Mouse (Mus musculus) CH12.LX (cell line): ENCODE measurements at regions not wholly inside any gene's neighbourhood (a gene's known extent, or its start where the extent isn't known, plus 50 kb on each side); places are given as distances from the start of the nearest gene placed in this dataset.

Experiments
- CTCF ChIP-seq, 2 experiments: IDR thresholded peaks in 1 of 2; conservative IDR thresholded peaks in 1 of 2; 2 replicates each; pipeline ENCODE4 v1.5.1; 2011 to 2012; ENCODE audit warnings: low read depth in 2 of 2, low read length in 2 of 2, improper control_type of control experiment in 1 of 2, inconsistent platforms in 1 of 2, mild to moderate bottlenecking in 1 of 2, moderate library complexity in 1 of 2
- E2F4 ChIP-seq: IDR thresholded peaks from 2 replicates; pipeline ENCODE4 v1.6.1; 2011; ENCODE audit warnings: low read depth, low read length, improper control_type of control experiment; ENCODE audit not compliant: insufficient replicate concordance
- EP300 ChIP-seq: IDR thresholded peaks from 2 replicates; pipeline ENCODE4 v1.6.1; 2011; ENCODE audit warnings: low read length, improper control_type of control experiment
- GABPA ChIP-seq: IDR thresholded peaks from 2 replicates; pipeline ENCODE4 v1.6.1; 2012; ENCODE audit warnings: low read depth, low read length, improper control_type of control experiment, inconsistent platforms; ENCODE audit not compliant: insufficient replicate concordance
- HCFC1 ChIP-seq: IDR thresholded peaks from 2 replicates; pipeline ENCODE4 v1.6.1; 2012; ENCODE audit warnings: low read depth, mild to moderate bottlenecking, inconsistent platforms, low read length, improper control_type of control experiment
- MAX ChIP-seq: IDR thresholded peaks from 2 replicates; pipeline ENCODE4 v1.6.1; 2011; ENCODE audit warnings: low read length, improper control_type of control experiment
- MEF2A ChIP-seq: IDR thresholded peaks from 2 replicates; pipeline ENCODE4 v1.6.1; 2014; ENCODE audit warnings: low read depth, mild to moderate bottlenecking, inconsistent platforms, low read length, improper control_type of control experiment, borderline replicate concordance
- NRF1 ChIP-seq: IDR thresholded peaks from 2 replicates; pipeline ENCODE4 v1.6.1; 2014; ENCODE audit warnings: low read depth, mild to moderate bottlenecking, inconsistent platforms, low read length, improper control_type of control experiment, moderate library complexity
- POLR2A ChIP-seq: IDR thresholded peaks from 2 replicates; pipeline ENCODE4 v1.6.1; 2011; ENCODE audit warnings: low read depth, mild to moderate bottlenecking, improper control_type of control experiment, low read length
- POLR2AphosphoS2 ChIP-seq: IDR thresholded peaks from 2 replicates; pipeline ENCODE4 v1.6.1; 2011; ENCODE audit warnings: low read depth, low read length, improper control_type of control experiment
- TBP ChIP-seq: conservative IDR thresholded peaks from 2 replicates; pipeline ENCODE4 v1.6.1; 2011; ENCODE audit warnings: low read depth, low read length, improper control_type of control experiment
- USF1 ChIP-seq: IDR thresholded peaks from 2 replicates; pipeline ENCODE4 v1.6.1; 2014; ENCODE audit warnings: low read depth, mild to moderate bottlenecking, inconsistent platforms, low read length, improper control_type of control experiment
- USF2 ChIP-seq: conservative IDR thresholded peaks from 2 replicates; pipeline ENCODE4 v1.6.1; 2011; ENCODE audit warnings: low read depth, low read length, improper control_type of control experiment
- ZNF384 ChIP-seq: IDR thresholded peaks from 2 replicates; pipeline ENCODE4 v1.6.1; 2012; ENCODE audit warnings: low read depth, low read length, improper control_type of control experiment, inconsistent platforms

- TF ChIP-seq GABPA (no peak), EP300 (no peak), NRF1 (no peak), POLR2AphosphoS2 (no peak), POLR2A (no peak), TBP (no peak), E2F4 (no peak), CTCF (conservative IDR thresholded peaks at IDR 0.05 in 1 of 2, IDR thresholded peaks at IDR 0.05 in 1 of 2; ENCODE audit: low read depth in 2 of 2, low read length in 2 of 2) (no peak), USF2 (no peak), MEF2A (no peak), HCFC1 (no peak), ZNF384 (no peak), MAX (no peak), USF1 (no peak)
Measured at GRCm38 (mm10) chr5:91200448-91200847, 61.0 kb downstream of the Areg start.
